Mouse (Mus musculus) CH12.LX (cell line): ENCODE results near the gene Zc3h7a.

Experiments used
- CTCF ChIP-seq, 2 experiments: IDR thresholded peaks in 1 of 2; conservative IDR thresholded peaks in 1 of 2; 2 replicates each; pipeline ENCODE4 v1.5.1; 2011 to 2012; ENCODE audit warnings: low read depth in 2 of 2, low read length in 2 of 2, improper control_type of control experiment in 1 of 2, inconsistent platforms in 1 of 2, mild to moderate bottlenecking in 1 of 2, moderate library complexity in 1 of 2
- MAX ChIP-seq: IDR thresholded peaks from 2 replicates; pipeline ENCODE4 v1.6.1; 2011; ENCODE audit warnings: low read length, improper control_type of control experiment
- MEF2A ChIP-seq: IDR thresholded peaks from 2 replicates; pipeline ENCODE4 v1.6.1; 2014; ENCODE audit warnings: low read depth, mild to moderate bottlenecking, inconsistent platforms, low read length, improper control_type of control experiment, borderline replicate concordance
- MYC ChIP-seq: IDR thresholded peaks from 2 replicates; pipeline ENCODE4 v1.6.1; 2011; ENCODE audit warnings: low read depth, mild to moderate bottlenecking, improper control_type of control experiment, low read length
- NRF1 ChIP-seq: IDR thresholded peaks from 2 replicates; pipeline ENCODE4 v1.6.1; 2014; ENCODE audit warnings: low read depth, mild to moderate bottlenecking, inconsistent platforms, low read length, improper control_type of control experiment, moderate library complexity
- POLR2A ChIP-seq: IDR thresholded peaks from 2 replicates; pipeline ENCODE4 v1.6.1; 2011; ENCODE audit warnings: low read depth, mild to moderate bottlenecking, improper control_type of control experiment, low read length
- TBP ChIP-seq: conservative IDR thresholded peaks from 2 replicates; pipeline ENCODE4 v1.6.1; 2011; ENCODE audit warnings: low read depth, low read length, improper control_type of control experiment
- ZC3H11A ChIP-seq: IDR thresholded peaks from 2 replicates; pipeline ENCODE4 v1.6.1; 2012; ENCODE audit warnings: low read depth, mild to moderate bottlenecking, inconsistent platforms, low read length, improper control_type of control experiment

- TF ChIP-seq CTCF (conservative IDR thresholded peaks at IDR 0.05 in 1 of 2, IDR thresholded peaks at IDR 0.05 in 1 of 2; ENCODE audit: low read depth in 2 of 2, low read length in 2 of 2) (no peak), MAX (no peak), MEF2A (no peak), POLR2A (no peak), MYC (no peak), NRF1 (no peak), TBP (no peak), ZC3H11A (no peak)
Measured at GRCm38 (mm10) chr16:11097301-11097700, 78.9 kb downstream of the Zc3h7a start.
